Mouse (Mus musculus) heart, embryonic 13.5 days (tissue): ENCODE results near the gene 1300017J02Rik. TPM values are rescaled to one million over a fixed set of nuclear protein-coding genes. Genes with fewer than 3 reads are reported as not detected.
"Not testable (repeated sequence)": the region's sequence is repeated elsewhere in the genome, so short reads cannot be mapped to it uniquely, and the experiment has no call there.

Source experiments
- ATAC-seq: fragments of 200-750 bp; cut with Nextera tagmentation; 2 replicates; pipeline ENCODE4 v1.8.0; 2017; ENCODE audit warnings: moderate TSS enrichment; ENCODE audit not compliant: insufficient number of reproducible peaks, low FRiP score, low TSS enrichment; ENCODE audit errors: extremely low read depth
- H3K27ac ChIP-seq: fragments of 300-500 bp; sonication (generic); replicated peaks from 2 replicates; pipeline ENCODE4 v1.5.1; 2015; ENCODE audit warnings: moderate library complexity, mild to moderate bottlenecking, inconsistent platforms
- H3K27me3 ChIP-seq: fragments of 300-500 bp; sonication (generic); replicated peaks from 2 replicates; pipeline ENCODE4 v1.6.1; 2015; ENCODE audit warnings: mild to moderate bottlenecking, inconsistent platforms
- H3K36me3 ChIP-seq: fragments of 300-500 bp; sonication (generic); 2 replicates; pipeline ENCODE4 v1.6.1; 2015; ENCODE audit warnings: mild to moderate bottlenecking, inconsistent platforms
- H3K4me1 ChIP-seq: fragments of 300-500 bp; sonication (generic); 2 replicates; pipeline ENCODE4 v1.6.1; 2015; ENCODE audit warnings: inconsistent platforms
- H3K4me2 ChIP-seq: fragments of 300-500 bp; sonication (generic); 2 replicates; pipeline ENCODE4 v1.6.1; 2015; ENCODE audit warnings: inconsistent platforms, mild to moderate bottlenecking, moderate library complexity
- H3K4me3 ChIP-seq: fragments of 300-500 bp; sonication (generic); 2 replicates; pipeline ENCODE4 v1.5.1; 2015; ENCODE audit warnings: moderate library complexity, mild to moderate bottlenecking, inconsistent platforms
- H3K9ac ChIP-seq: fragments of 300-500 bp; sonication (generic); 2 replicates; pipeline ENCODE4 v1.6.1; 2015; ENCODE audit warnings: inconsistent platforms, mild to moderate bottlenecking, moderate library complexity
- H3K9me3 ChIP-seq: fragments of 300-500 bp; sonication (generic); 2 replicates; pipeline ENCODE4 v1.6.1; 2016; ENCODE audit warnings: inconsistent platforms
- WGBS: fragments of 180-500 bp; shearing (Covaris S2); methylation state at CpG from one replicate; pipeline ENCODE4 v1.1.7; 2015; ENCODE audit warnings: mixed read lengths; 5-methylcytosine and 5-hydroxymethylcytosine counted together
- polyA plus RNA-seq: library from polyadenylated mRNA; unstranded; fragments of >200 nt; fragmentation: Nextera tagmentation; extraction: Ambion mirVana; gene quantifications from 2 replicates; pipeline ENCODE4 v1.2.1, GENCODE M21; 2015

The 1300017J02Rik gene
- polyA plus RNA-seq: 2.3 and 3.5 TPM in 2 replicates

DNA sequence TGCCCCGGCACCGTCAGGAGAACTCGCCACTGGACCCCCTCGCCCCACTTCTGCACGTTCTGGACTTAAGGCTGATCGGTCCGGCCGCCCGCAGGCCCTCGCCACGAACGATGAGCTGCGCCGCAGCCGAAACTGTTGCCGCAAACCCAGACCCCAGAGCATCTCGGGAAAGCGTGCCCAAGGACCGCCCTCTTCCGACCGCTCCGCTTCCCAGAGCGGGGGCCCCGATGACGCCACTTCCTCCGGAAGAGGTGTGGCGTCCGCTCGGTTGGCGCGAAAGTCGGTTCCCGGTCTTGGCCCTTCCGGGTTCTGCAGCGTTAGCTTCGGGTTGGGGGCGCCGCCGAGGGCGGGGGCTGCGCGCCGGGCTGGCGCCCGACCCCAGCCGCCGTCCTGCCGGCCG, at the start of gene 1300017J02Rik, which contains the start of gene Topbp1:
TSS of gene 1300017J02Rik (minus strand) at position 156 of the 400 bp plus-strand sequence.
TSS of gene Topbp1 (plus strand) at position 289 of the 400 bp plus-strand sequence.
- WGBS: under 1% methylated on average over 49 of the region's 49 CpGs

GRCm38 (mm10) chr9:103353500-103354260, 48.8 kb upstream of the 1300017J02Rik start:
- H3K4me1 ChIP-seq: peaks cover 25% of the 10 kb centered on the region
- H3K9ac ChIP-seq, H3K4me2 ChIP-seq, H3K27me3 ChIP-seq, H3K27ac ChIP-seq, H3K9me3 ChIP-seq, H3K4me3 ChIP-seq, ATAC-seq: not testable (repeated sequence)
- 78% methylated on average over 7 of the region's 7 CpGs for WGBS
- peaks cover 74% of the 10 kb centered on the region for H3K36me3 ChIP-seq

More for the DNA sequence above, at the start of gene 1300017J02Rik, which contains the start of gene Topbp1:
- H3K9me3 ChIP-seq: no peaks in the 10 kb centered on the region
- peak within 1 kb of the TSS; percentile 86 for H3K4me2 ChIP-seq
- ATAC-seq: peak; percentile 97
- peak within 1 kb of the TSS; percentile 91 for H3K27ac ChIP-seq
- H3K4me3 ChIP-seq: peak within 1 kb of the TSS; percentile 86
- H3K4me1 ChIP-seq: peaks cover 30% of the 10 kb centered on the region
- no peaks in the 10 kb centered on the region for H3K27me3 ChIP-seq
- H3K36me3 ChIP-seq: peaks cover 32% of the 10 kb centered on the region
- H3K9ac ChIP-seq: peak within 1 kb of the TSS; percentile 94

GRCm38 (mm10) chr9:103348791-103349190, 43.9 kb upstream of the 1300017J02Rik start:
- no peak overlapping the region for H3K4me2 ChIP-seq
- ATAC-seq: no peak
- H3K4me1 ChIP-seq: peaks cover 15% of the 10 kb centered on the region
- H3K36me3 ChIP-seq: peaks cover 88% of the 10 kb centered on the region
- no peaks in the 10 kb centered on the region for H3K9me3 ChIP-seq
- no peak overlapping the region for H3K4me3 ChIP-seq
- H3K9ac ChIP-seq: no peak overlapping the region
- H3K27me3 ChIP-seq: no peaks in the 10 kb centered on the region
- no peak overlapping the region for H3K27ac ChIP-seq

DNA sequence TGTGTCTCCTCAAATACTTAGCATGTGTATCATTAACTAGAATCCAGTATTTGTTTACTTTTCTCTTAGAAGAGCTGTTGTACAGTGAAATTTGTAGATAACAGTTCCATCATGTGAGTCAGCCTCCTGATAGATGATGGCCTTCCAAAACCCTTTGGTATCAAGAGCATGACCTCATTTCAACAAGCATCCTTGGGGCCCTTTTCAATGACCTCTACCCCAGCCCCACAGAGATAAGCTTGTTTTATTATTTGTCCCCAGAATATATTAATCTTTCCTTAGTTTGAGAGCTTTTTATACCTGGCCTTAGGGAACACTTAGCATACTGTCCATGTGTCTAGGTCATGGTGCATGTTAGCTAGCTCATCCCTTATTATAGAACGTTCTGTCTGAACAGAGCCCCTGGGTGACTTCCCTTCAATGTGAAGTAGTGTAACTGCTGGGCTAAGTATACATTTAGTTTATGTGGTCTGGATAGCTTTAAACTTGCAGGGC, 43.2 kb upstream of the 1300017J02Rik start:
- Histone ChIP-seq H3K9me3 (no peaks in the 10 kb centered on the region), H3K4me1 (peaks cover 15% of the 10 kb centered on the region), H3K27ac (no peak overlapping the region), H3K27me3 (no peaks in the 10 kb centered on the region), H3K9ac (no peak overlapping the region), H3K4me3 (no peak overlapping the region), H3K36me3 (peaks cover 95% of the 10 kb centered on the region), H3K4me2 (no peak overlapping the region)
- ATAC-seq: no peak
- WGBS: 69% methylated on average over 1 of the region's 1 CpGs

DNA sequence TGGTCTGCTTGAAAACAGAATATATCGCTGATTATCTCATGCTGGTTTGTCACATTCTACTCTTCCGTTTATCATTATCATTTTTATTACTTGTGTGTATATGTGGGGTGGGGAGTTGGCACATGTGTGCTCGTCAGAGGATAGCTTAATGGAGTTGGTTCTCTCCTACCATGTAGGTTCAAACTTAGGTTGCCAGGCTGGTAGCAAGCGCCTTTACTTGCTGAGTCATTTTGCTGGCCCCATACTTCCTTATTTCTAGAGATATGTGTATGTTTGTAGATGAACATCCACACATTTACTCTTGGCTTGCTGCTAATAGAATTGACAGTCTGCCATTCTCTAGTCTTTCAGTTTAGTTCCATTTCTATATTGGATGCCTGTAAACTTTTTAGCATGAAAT, 42.2 kb upstream of the 1300017J02Rik start:
- ATAC-seq: no peak
- H3K27ac ChIP-seq: no peak overlapping the region
- peaks cover 15% of the 10 kb centered on the region for H3K4me1 ChIP-seq
- no peak overlapping the region for H3K4me2 ChIP-seq
- peaks cover 96% of the 10 kb centered on the region for H3K36me3 ChIP-seq
- H3K9me3 ChIP-seq: no peaks in the 10 kb centered on the region
- H3K9ac ChIP-seq: no peak overlapping the region
- H3K27me3 ChIP-seq: no peaks in the 10 kb centered on the region
- no peak overlapping the region for H3K4me3 ChIP-seq
- WGBS: 82% methylated on average over 4 of the region's 4 CpGs

- Histone ChIP-seq H3K4me2 (no peak overlapping the region), H3K4me3 (no peak overlapping the region), H3K9ac (no peak overlapping the region), H3K27ac (no peak overlapping the region), H3K9me3 (no peaks in the 10 kb centered on the region), H3K4me1 (peaks cover 15% of the 10 kb centered on the region), H3K36me3 (peaks cover 96% of the 10 kb centered on the region), H3K27me3 (no peaks in the 10 kb centered on the region)
- no peak for ATAC-seq
Observed at GRCm38 (mm10) chr9:103336912-103337311, 32.0 kb upstream of the 1300017J02Rik start.

- Histone ChIP-seq H3K4me3 (no peak overlapping the region), H3K27ac (no peak overlapping the region), H3K36me3 (peaks cover 96% of the 10 kb centered on the region), H3K4me1 (peaks cover 15% of the 10 kb centered on the region), H3K9ac (no peak overlapping the region), H3K27me3 (no peaks in the 10 kb centered on the region), H3K4me2 (no peak overlapping the region), H3K9me3 (no peaks in the 10 kb centered on the region)
- WGBS: 75% methylated on average over 6 of the region's 6 CpGs
- no peak for ATAC-seq
Observed at GRCm38 (mm10) chr9:103332663-103333062, 27.8 kb upstream of the 1300017J02Rik start.

GRCm38 (mm10) chr9:103326449-103326848, 21.6 kb upstream of the 1300017J02Rik start:
- Histone ChIP-seq H3K27ac (peak overlapping the region; percentile 55), H3K4me3 (no peak overlapping the region), H3K9me3 (no peaks in the 10 kb centered on the region), H3K4me1 (peaks cover 15% of the 10 kb centered on the region), H3K36me3 (peaks cover 97% of the 10 kb centered on the region), H3K9ac (0 out of 2 replicates have a peak overlapping the region, but pooled peaks have one; percentile 16), H3K4me2 (peak overlapping the region; percentile 4; the same call in 1 of the 2 replicates), H3K27me3 (no peaks in the 10 kb centered on the region)
- no peak; the same call in 1 of the 2 replicates for ATAC-seq
- WGBS: 35% methylated on average over 9 of the region's 9 CpGs

- Histone ChIP-seq H3K9ac (no peak overlapping the region), H3K4me3 (no peak overlapping the region), H3K27ac (no peak overlapping the region), H3K4me1 (peaks cover 15% of the 10 kb centered on the region), H3K9me3 (no peaks in the 10 kb centered on the region), H3K4me2 (no peak overlapping the region), H3K27me3 (no peaks in the 10 kb centered on the region), H3K36me3 (peaks cover 100% of the 10 kb centered on the region)
- ATAC-seq: no peak
- 71% methylated on average over 1 of the region's 2 CpGs for WGBS
Observed at GRCm38 (mm10) chr9:103324678-103325077, 19.8 kb upstream of the 1300017J02Rik start.

DNA sequence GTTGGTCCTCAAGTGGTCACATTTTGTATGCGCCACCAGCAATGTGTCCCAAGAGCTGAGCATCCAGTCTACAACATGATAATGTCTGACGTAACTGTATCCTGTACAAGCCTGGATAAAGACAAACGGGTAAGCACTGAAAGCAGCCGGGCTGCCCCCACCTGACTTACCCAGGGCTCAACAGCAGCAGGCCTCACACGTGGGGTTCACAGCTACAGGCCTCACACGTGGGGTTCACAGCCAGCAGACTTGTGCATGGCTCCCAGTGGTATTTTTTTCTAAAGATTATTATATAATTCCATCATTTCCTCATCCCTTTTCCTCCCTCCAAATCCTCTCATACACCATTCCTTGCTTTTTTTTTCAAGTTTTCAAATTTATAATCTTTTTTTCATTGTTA, 5.0 kb upstream of the 1300017J02Rik start:
- H3K4me1 ChIP-seq: peaks cover 24% of the 10 kb centered on the region
- no peaks in the 10 kb centered on the region for H3K9me3 ChIP-seq
- no peak overlapping the region for H3K27ac ChIP-seq
- 82% methylated on average over 6 of the region's 6 CpGs for WGBS
- peaks cover 78% of the 10 kb centered on the region for H3K36me3 ChIP-seq
- H3K27me3 ChIP-seq: no peaks in the 10 kb centered on the region
- no peak overlapping the region for H3K4me3 ChIP-seq
- no peak overlapping the region for H3K4me2 ChIP-seq
- ATAC-seq: no peak
- no peak overlapping the region for H3K9ac ChIP-seq

DNA sequence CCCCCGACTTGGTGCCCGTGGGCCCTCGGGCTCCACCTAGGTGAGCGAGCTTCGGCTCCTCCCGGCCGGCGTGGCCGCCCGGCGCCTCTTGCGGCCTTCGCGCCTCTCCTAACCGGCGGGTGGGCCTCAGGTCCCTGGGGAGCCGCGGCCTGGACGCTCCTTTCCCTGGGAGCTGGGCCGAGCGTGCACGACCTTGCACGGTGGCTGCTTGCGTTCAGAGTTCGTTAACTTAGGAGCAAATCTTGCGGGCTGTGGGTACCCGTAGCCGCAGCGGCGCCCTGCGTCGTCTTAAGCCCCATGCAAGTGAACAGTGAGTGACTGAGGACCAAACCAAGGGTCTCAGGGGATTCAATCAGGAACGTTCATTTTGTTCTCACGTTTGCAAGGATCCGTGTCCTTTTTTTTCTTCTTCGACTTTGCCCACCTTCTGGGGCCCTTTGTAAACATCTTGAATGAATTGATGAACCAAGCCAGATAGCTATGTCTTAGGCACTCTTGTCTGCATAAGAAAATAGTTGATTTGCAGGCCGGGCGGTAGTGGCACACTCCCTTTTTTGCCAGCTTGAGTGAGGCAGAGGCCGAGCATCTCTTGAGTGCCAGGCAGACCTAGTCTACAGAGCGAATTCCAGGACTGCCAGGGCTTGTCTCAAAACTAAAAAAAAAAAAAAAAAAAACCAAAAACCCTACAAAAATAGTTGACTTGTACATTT, 605 bp upstream of the 1300017J02Rik start:
- peaks cover 38% of the 10 kb centered on the region for H3K36me3 ChIP-seq
- peak overlapping the region; percentile 86 for H3K4me3 ChIP-seq
- under 1% methylated on average over 40 of the region's 40 CpGs for WGBS
- peak overlapping the region; percentile 83 for H3K27ac ChIP-seq
- H3K9me3 ChIP-seq: no peaks in the 10 kb centered on the region
- ATAC-seq: peak; percentile 75
- H3K4me1 ChIP-seq: peaks cover 30% of the 10 kb centered on the region
- no peaks in the 10 kb centered on the region for H3K27me3 ChIP-seq
- H3K9ac ChIP-seq: peak overlapping the region; percentile 94
- H3K4me2 ChIP-seq: peak overlapping the region; percentile 86
